Mouse (Mus musculus): ENCODE results near the gene Taar8c.
"Not testable (repeated sequence)": the region's sequence is repeated elsewhere in the genome, so short reads cannot be mapped to it uniquely, and the experiment has no call there.

Gene Taar8c

DNA sequence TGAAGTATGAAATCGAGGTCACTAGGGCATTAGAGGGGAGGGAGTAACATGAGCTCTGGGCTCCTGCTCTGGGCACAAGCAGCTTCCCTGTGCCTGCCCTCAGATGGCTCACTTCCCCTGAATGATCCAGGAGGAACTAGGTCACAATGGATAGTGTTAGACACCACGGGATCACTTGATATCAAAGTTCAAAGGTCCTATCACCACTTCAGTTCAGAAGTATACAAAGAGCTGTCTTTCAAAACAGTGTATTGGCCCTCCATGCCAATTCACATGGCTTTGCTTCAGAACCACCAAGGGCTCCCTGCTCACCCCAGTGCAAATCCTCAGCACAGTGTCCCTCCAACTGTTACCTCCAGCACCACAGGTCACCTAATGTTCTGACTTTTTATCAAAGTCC lies 27.0 kb downstream of the Taar8c start:
- DNase-seq (ENCODE audit: low spot score in 2 of 2): not testable (repeated sequence)

DNA sequence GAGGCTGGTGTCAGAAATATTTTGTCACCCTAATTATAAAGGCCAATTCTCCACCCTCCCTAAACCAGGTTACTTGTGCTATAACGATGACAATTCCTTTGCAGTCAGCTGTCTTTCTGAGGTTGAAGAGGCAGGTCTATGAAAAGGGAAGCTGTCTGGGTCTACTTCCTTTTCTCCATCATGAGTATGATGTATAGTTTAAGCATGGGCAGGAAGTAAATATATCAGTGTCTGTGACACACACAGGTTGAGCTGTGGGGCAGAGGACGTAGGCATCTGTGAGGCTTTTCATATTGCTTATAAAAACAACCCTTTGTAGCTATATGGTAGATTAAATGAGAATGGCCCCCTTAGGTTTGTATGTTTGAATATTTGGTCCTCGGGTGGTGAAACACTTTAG lies 42.7 kb downstream of the Taar8c start:
- no peak for DNase-seq (ENCODE audit: low spot score in 2 of 2)

DNA sequence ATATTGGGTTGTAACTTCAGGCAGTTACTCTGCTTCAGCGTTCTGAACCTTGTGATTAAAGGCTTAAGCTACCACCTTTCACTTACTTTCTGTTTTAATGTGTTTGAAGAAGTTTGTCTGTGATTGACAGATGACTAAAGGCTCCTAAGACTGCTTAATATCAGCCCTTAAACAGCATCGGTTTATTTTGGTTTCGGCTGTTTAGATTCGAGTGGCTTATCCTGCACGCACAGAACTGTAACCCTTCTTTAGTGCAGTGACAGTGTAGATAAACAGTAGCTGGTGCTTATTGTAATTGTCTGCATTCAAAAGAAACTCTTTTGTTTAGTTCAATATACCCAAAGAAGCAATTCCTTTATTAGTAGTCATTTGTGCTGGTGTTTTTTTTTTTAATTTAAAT lies 49.7 kb downstream of the Taar8c start:
- no peak for DNase-seq (ENCODE audit: low spot score in 2 of 2)
